Mouse (Mus musculus) liver, embryonic 15.5 days (tissue): Measurements from ENCODE around the gene Carmil1. TPM values are rescaled to one million over a fixed set of nuclear protein-coding genes. Genes with fewer than 3 reads are reported as not detected.

Experiments
- ATAC-seq: fragments of 200-750 bp; cut with Nextera tagmentation; 2 replicates; pipeline ENCODE4 v1.8.0; 2017; ENCODE audit warnings: moderate number of reproducible peaks, mild to moderate bottlenecking, moderate library complexity; ENCODE audit not compliant: insufficient read depth
- H3K27ac ChIP-seq: fragments of 300-500 bp; sonication (generic); replicated peaks from 2 replicates; pipeline ENCODE4 v1.5.1; 2015; ENCODE audit warnings: mild to moderate bottlenecking, inconsistent platforms
- H3K27me3 ChIP-seq: fragments of 300-500 bp; sonication (generic); 2 replicates; pipeline ENCODE4 v1.6.1; 2015; ENCODE audit warnings: mild to moderate bottlenecking, inconsistent platforms
- H3K36me3 ChIP-seq: fragments of 300-500 bp; sonication (generic); replicated peaks from 2 replicates; pipeline ENCODE4 v1.6.1; 2015; ENCODE audit warnings: moderate library complexity, mild to moderate bottlenecking, inconsistent platforms
- H3K4me1 ChIP-seq: fragments of 300-500 bp; sonication (generic); replicated peaks from 2 replicates; pipeline ENCODE4 v1.6.1; 2015; ENCODE audit warnings: inconsistent platforms
- H3K4me2 ChIP-seq: fragments of 300-500 bp; sonication (generic); 2 replicates; pipeline ENCODE4 v1.6.1; 2015; ENCODE audit warnings: moderate library complexity, mild to moderate bottlenecking, inconsistent platforms
- H3K4me3 ChIP-seq: fragments of 300-500 bp; sonication (generic); replicated peaks from 2 replicates; pipeline ENCODE4 v1.5.1; 2015; ENCODE audit warnings: mild to moderate bottlenecking, inconsistent platforms
- H3K9ac ChIP-seq: fragments of 300-500 bp; sonication (generic); 2 replicates; pipeline ENCODE4 v1.6.1; 2015; ENCODE audit warnings: moderate library complexity, mild to moderate bottlenecking, inconsistent platforms
- H3K9me3 ChIP-seq: fragments of 300-500 bp; sonication (generic); replicated peaks from 2 replicates; pipeline ENCODE4 v1.6.1; 2016; ENCODE audit warnings: inconsistent platforms
- WGBS: fragments of 180-500 bp; shearing (Covaris S2); methylation state at CpG from one replicate; pipeline ENCODE4 v1.1.7; 2015; ENCODE audit warnings: mixed read lengths; ENCODE audit not compliant: insufficient replicate concordance; 5-methylcytosine and 5-hydroxymethylcytosine counted together
- polyA plus RNA-seq: library from polyadenylated mRNA; unstranded; fragments of >200 nt; fragmentation: Nextera tagmentation; extraction: Ambion mirVana; gene quantifications from 2 replicates; pipeline ENCODE4 v1.2.1, GENCODE M21; 2015

Carmil1 gene
- polyA plus RNA-seq, 1 experiment from 2014 or later, result 4.1 TPM

DNA sequence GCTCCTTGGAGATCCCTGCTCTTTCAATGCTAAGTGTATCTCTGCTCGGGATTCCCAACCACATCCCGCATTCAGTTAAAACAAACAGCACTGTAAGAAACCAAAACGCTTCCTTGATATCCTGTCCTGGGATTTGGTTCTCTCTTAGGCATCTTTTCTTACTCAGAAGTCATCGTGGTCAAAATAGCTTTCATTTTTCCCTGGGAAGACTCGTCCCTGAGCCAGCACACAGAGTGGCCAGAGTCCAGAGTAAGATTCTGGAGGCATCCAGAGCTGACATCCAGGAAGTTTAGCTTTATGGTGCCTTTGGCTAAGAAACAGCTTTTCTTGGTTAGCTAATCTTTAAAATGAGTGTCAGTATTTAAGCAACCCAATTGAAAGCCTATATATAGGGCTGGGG is 308.3 kb downstream of the Carmil1 start:
- Histone ChIP-seq H3K9me3 (no peaks in the 10 kb centered on the region), H3K27me3 (no peaks in the 10 kb centered on the region), H3K4me1 (no peaks in the 10 kb centered on the region), H3K27ac (no peak overlapping the region), H3K36me3 (no peaks in the 10 kb centered on the region), H3K4me3 (no peak overlapping the region), H3K9ac (no peak overlapping the region), H3K4me2 (no peak overlapping the region)
- no peak for ATAC-seq
- WGBS, result 49% methylated on average over 5 of the region's 5 CpGs

DNA sequence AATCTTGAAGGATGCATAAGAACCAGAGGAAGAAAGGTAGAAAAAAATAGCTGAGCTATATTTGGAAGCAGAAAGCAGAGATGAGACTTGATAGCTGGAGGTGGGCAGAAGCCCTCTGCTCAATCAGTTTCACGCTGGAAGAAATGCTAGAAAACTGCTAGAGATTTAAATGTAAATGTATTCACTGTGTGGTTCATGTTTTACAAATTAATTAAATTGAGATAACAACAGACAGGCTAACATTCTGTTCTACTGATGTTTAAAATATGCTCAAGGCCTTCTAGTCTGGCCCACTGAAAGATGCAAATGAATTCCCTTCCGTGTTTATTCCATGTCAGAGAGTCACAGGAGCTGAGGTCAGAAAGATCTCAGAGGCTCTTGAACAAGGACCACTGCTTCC is 308.7 kb downstream of the Carmil1 start:
- WGBS, result 54% methylated on average over 2 of the region's 2 CpGs
- H3K9me3 ChIP-seq, result no peaks in the 10 kb centered on the region

DNA sequence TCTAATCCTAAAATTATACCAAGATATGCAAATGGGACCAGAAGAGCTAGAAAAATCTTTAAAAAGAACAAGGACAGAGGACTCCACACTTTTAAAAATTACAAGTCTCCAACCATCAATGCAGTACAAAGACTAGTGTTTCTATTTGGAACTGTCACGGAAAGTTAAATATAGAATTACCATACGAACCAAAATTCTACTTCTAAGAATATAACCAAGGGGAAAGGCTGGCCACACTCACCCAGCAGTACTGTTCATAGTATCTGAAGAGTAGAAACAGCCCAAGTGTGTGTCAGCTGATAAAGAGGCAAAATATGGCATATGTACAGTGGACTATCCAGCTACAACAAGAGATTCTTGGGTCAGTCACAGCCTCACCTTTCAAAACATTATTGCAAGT is 315.7 kb downstream of the Carmil1 start:
- H3K4me2 ChIP-seq, result no peak overlapping the region
- WGBS, result 42% methylated on average over 2 of the region's 2 CpGs
- no peaks in the 10 kb centered on the region for H3K36me3 ChIP-seq
- H3K27ac ChIP-seq, result no peak overlapping the region
- no peak overlapping the region for H3K4me3 ChIP-seq
- ATAC-seq, result no peak
- no peaks in the 10 kb centered on the region for H3K4me1 ChIP-seq
- no peak overlapping the region for H3K9ac ChIP-seq
- H3K9me3 ChIP-seq, result no peaks in the 10 kb centered on the region
- no peaks in the 10 kb centered on the region for H3K27me3 ChIP-seq

More for the DNA sequence above, 308.7 kb downstream of the Carmil1 start:
- no peaks in the 10 kb centered on the region for H3K36me3 ChIP-seq
- H3K9ac ChIP-seq, result no peak overlapping the region
- ATAC-seq, result no peak
- H3K4me2 ChIP-seq, result no peak overlapping the region
- no peak overlapping the region for H3K27ac ChIP-seq
- no peaks in the 10 kb centered on the region for H3K4me1 ChIP-seq
- no peaks in the 10 kb centered on the region for H3K27me3 ChIP-seq
- H3K4me3 ChIP-seq, result no peak overlapping the region

Other genes with a start within 250 kb of the Carmil1 start
- gene Cmah, start 46.6 kb upstream of the Carmil1 start, polyA plus RNA-seq, result 0.81 and 1.1 TPM in 2 replicates